11 mouse cellular contexts compared by ENCODE assay signal in genomic region chr14:60735206-60735605, GRCm38 (mm10). TPM values are rescaled to one million over a fixed set of nuclear protein-coding genes. Genes with fewer than 3 reads are reported as not detected.
DNase-seq lines count a peak whose midpoint lies in the region; ATAC-seq and TF ChIP-seq lines count a peak whose summit lies in the region.
"Had no signal": no experiment of that assay in that cellular context is flagged by ENCODE, and none has a peak within 500 bp of the region (broad histone marks: within the 10 kb centered on the region; RNA-seq: fewer than 3 reads in every experiment).

No protein-coding gene starts in this region.

- no peaks in the 10 kb centered on the region for H3K36me3 ChIP-seq in embryonic facial prominence, embryonic 13.5 days
- H3K36me3 ChIP-seq in embryonic facial prominence, embryonic 10.5 days (replicated peaks), result peaks cover 5% of the 10 kb centered on the region
- peaks cover 27% of the 10 kb centered on the region for H3K36me3 ChIP-seq in hindbrain, embryonic 10.5 days
- H3K36me3 ChIP-seq in hindbrain, embryonic 16.5 days (ENCODE audit: control insufficient read depth, insufficient read depth, low read length), result no peaks in the 10 kb centered on the region
- no peaks in the 10 kb centered on the region for H3K36me3 ChIP-seq in midbrain, postnatal 0 days (ENCODE audit: insufficient read depth, low read length)
- no peaks in the 10 kb centered on the region for H3K36me3 ChIP-seq in midbrain, embryonic 11.5 days (ENCODE audit: control insufficient read depth, insufficient read depth, low read length)
- H3K36me3 ChIP-seq in limb, embryonic 10.5 days, result no peaks in the 10 kb centered on the region
- H3K36me3 ChIP-seq: hindbrain, embryonic 15.5 days had no signal

- peaks cover 65% of the 10 kb centered on the region for H3K4me1 ChIP-seq in embryonic facial prominence, embryonic 13.5 days
- H3K4me1 ChIP-seq in embryonic facial prominence, embryonic 10.5 days, result peaks cover 74% of the 10 kb centered on the region
- H3K4me1 ChIP-seq in hindbrain, embryonic 10.5 days (replicated peaks), result peaks cover 78% of the 10 kb centered on the region
- peaks cover 33% of the 10 kb centered on the region for H3K4me1 ChIP-seq in hindbrain, embryonic 16.5 days (ENCODE audit: control insufficient read depth, insufficient read depth, low read depth, low read length)
- peaks cover 18% of the 10 kb centered on the region; the same call in 1 of the 2 replicates for H3K4me1 ChIP-seq in midbrain, postnatal 0 days (ENCODE audit: insufficient read depth, low read length)
- H3K4me1 ChIP-seq in midbrain, embryonic 11.5 days (ENCODE audit: control insufficient read depth, insufficient read depth, low read length), result peaks cover 43% of the 10 kb centered on the region
- H3K4me1 ChIP-seq in limb, embryonic 10.5 days, result peaks cover 68% of the 10 kb centered on the region

- H3K27ac ChIP-seq in embryonic facial prominence, embryonic 13.5 days, result no peak overlapping the region
- H3K27ac ChIP-seq in embryonic facial prominence, embryonic 10.5 days (replicated peaks), result no peak overlapping the region; the same call in 1 of the 2 replicates
- peak overlapping the region; percentile 26; the same call in 1 of the 2 replicates for H3K27ac ChIP-seq in hindbrain, embryonic 10.5 days
- H3K27ac ChIP-seq in hindbrain, embryonic 16.5 days (ENCODE audit: low read depth, low read length), result no peak overlapping the region
- H3K27ac ChIP-seq in midbrain, postnatal 0 days (ENCODE audit: low read depth, low read length), result no peak overlapping the region
- no peak overlapping the region for H3K27ac ChIP-seq in midbrain, embryonic 11.5 days (ENCODE audit: low read depth, low read length)
- peak overlapping the region; percentile 36; the same call in 1 of the 2 replicates for H3K27ac ChIP-seq in limb, embryonic 10.5 days

- H3K9me3 ChIP-seq in embryonic facial prominence, embryonic 13.5 days, result no peaks in the 10 kb centered on the region
- no peaks in the 10 kb centered on the region for H3K9me3 ChIP-seq in embryonic facial prominence, embryonic 10.5 days
- H3K9me3 ChIP-seq in hindbrain, embryonic 10.5 days, result no peaks in the 10 kb centered on the region
- H3K9me3 ChIP-seq in hindbrain, embryonic 16.5 days (ENCODE audit: control insufficient read depth, low read length), result no peaks in the 10 kb centered on the region
- H3K9me3 ChIP-seq in midbrain, postnatal 0 days (ENCODE audit: low read length), result no peaks in the 10 kb centered on the region
- H3K9me3 ChIP-seq in midbrain, embryonic 11.5 days (ENCODE audit: control insufficient read depth, low read length), result no peaks in the 10 kb centered on the region
- H3K9me3 ChIP-seq in limb, embryonic 10.5 days (replicated peaks), result no peaks in the 10 kb centered on the region
- H3K9me3 ChIP-seq: hindbrain, embryonic 15.5 days had no signal

- ATAC-seq in embryonic facial prominence, embryonic 13.5 days (ENCODE audit: insufficient number of reproducible peaks, insufficient read depth, low FRiP score, low TSS enrichment, low read depth), result no peak
- ATAC-seq in hindbrain, embryonic 16.5 days, result no peak
- ATAC-seq in midbrain, postnatal 0 days (ENCODE audit: low FRiP score), result no peak
- ATAC-seq in midbrain, embryonic 11.5 days (ENCODE audit: low FRiP score), result no peak

- no peak for TF ChIP-seq CTCF in midbrain, postnatal 0 days (IDR thresholded peaks at IDR 0.05)

- no peak for DNase-seq in embryonic facial prominence, embryonic 10.5 days (ENCODE audit: low spot score)
- DNase-seq in hindbrain, embryonic 10.5 days (ENCODE audit: low spot score), result no peak
- peak; percentile 66 for DNase-seq in midbrain, postnatal 0 days (ENCODE audit: low spot score)
- no peak for DNase-seq in midbrain, embryonic 11.5 days (ENCODE audit: low spot score, missing footprints)
- no peak for DNase-seq in limb, embryonic 10.5 days (ENCODE audit: low spot score)
- DNase-seq in embryo, embryonic 10 days (ENCODE audit: low spot score), result no peak
- DNase-seq: B cell, adult 2 months; lung, adult 18-20 months had no signal

- 70% methylated on average over 5 of the region's 5 CpGs for WGBS in embryonic facial prominence, embryonic 13.5 days
- WGBS in embryonic facial prominence, embryonic 10.5 days, result 69% methylated on average over 5 of the region's 5 CpGs
- 63% methylated on average over 5 of the region's 5 CpGs for WGBS in hindbrain, embryonic 10.5 days
- WGBS in hindbrain, embryonic 16.5 days, result 48% methylated on average over 5 of the region's 5 CpGs
- 54% methylated on average over 5 of the region's 5 CpGs for WGBS in midbrain, postnatal 0 days
- 64% methylated on average over 5 of the region's 5 CpGs for WGBS in midbrain, embryonic 11.5 days
- WGBS in limb, embryonic 10.5 days, result 73% methylated on average over 5 of the region's 5 CpGs

- no peak overlapping the region for H3K4me2 ChIP-seq in embryonic facial prominence, embryonic 13.5 days
- no peak overlapping the region for H3K4me2 ChIP-seq in hindbrain, embryonic 16.5 days (ENCODE audit: low read length)
- H3K4me2 ChIP-seq in midbrain, postnatal 0 days (ENCODE audit: low read depth, low read length, poor library complexity, severe bottlenecking), result no peak overlapping the region
- no peak overlapping the region for H3K4me2 ChIP-seq in midbrain, embryonic 11.5 days
- H3K4me2 ChIP-seq: hindbrain, embryonic 15.5 days had no signal

- 0 out of 2 replicates have a peak overlapping the region, but pooled peaks have one; percentile 27 for H3K9ac ChIP-seq in embryonic facial prominence, embryonic 13.5 days
- no peak overlapping the region for H3K9ac ChIP-seq in hindbrain, embryonic 16.5 days (ENCODE audit: low read depth, low read length)
- no peak overlapping the region for H3K9ac ChIP-seq in midbrain, postnatal 0 days (replicated peaks; ENCODE audit: low read length, poor library complexity, severe bottlenecking)
- H3K9ac ChIP-seq in midbrain, embryonic 11.5 days (ENCODE audit: low read length), result no peak overlapping the region
- H3K9ac ChIP-seq: hindbrain, embryonic 15.5 days had no signal

- H3K27me3 ChIP-seq in embryonic facial prominence, embryonic 13.5 days, result no peaks in the 10 kb centered on the region
- no peaks in the 10 kb centered on the region for H3K27me3 ChIP-seq in embryonic facial prominence, embryonic 10.5 days (replicated peaks; ENCODE audit: low read depth, poor library complexity, severe bottlenecking)
- H3K27me3 ChIP-seq in hindbrain, embryonic 10.5 days (ENCODE audit: insufficient read depth, poor library complexity, severe bottlenecking), result no peaks in the 10 kb centered on the region
- H3K27me3 ChIP-seq in hindbrain, embryonic 16.5 days (replicated peaks; ENCODE audit: control insufficient read depth, insufficient read depth, low read length), result no peaks in the 10 kb centered on the region
- no peaks in the 10 kb centered on the region for H3K27me3 ChIP-seq in midbrain, postnatal 0 days (ENCODE audit: insufficient read depth, low read length)
- H3K27me3 ChIP-seq in midbrain, embryonic 11.5 days (ENCODE audit: control insufficient read depth, insufficient read depth, low read length), result no peaks in the 10 kb centered on the region
- H3K27me3 ChIP-seq in limb, embryonic 10.5 days (ENCODE audit: low read depth, poor library complexity, severe bottlenecking), result no peaks in the 10 kb centered on the region
- H3K27me3 ChIP-seq: hindbrain, embryonic 15.5 days had no signal

- no peak overlapping the region for H3K4me3 ChIP-seq in embryonic facial prominence, embryonic 13.5 days
- no peak overlapping the region for H3K4me3 ChIP-seq in embryonic facial prominence, embryonic 10.5 days
- no peak overlapping the region for H3K4me3 ChIP-seq in hindbrain, embryonic 10.5 days
- H3K4me3 ChIP-seq in hindbrain, embryonic 16.5 days (ENCODE audit: low read length), result no peak overlapping the region
- no peak overlapping the region for H3K4me3 ChIP-seq in midbrain, postnatal 0 days (ENCODE audit: low read depth, low read length)
- no peak overlapping the region for H3K4me3 ChIP-seq in midbrain, embryonic 11.5 days (ENCODE audit: low read depth, low read length)
- H3K4me3 ChIP-seq in limb, embryonic 10.5 days, result no peak overlapping the region
- H3K4me3 ChIP-seq: hindbrain, embryonic 15.5 days had no signal

RNA-seq across cellular contexts. Expression of gene C1qtnf9, which starts 32.7 kb away (rescaled TPM):
- 0.80 and 1.0 TPM in 2 replicates for polyA plus RNA-seq in embryonic facial prominence, embryonic 13.5 days (2015; fragmentation: Nextera tagmentation; extraction: Ambion mirVana)
- polyA plus RNA-seq in embryonic facial prominence, embryonic 10.5 days (2016; fragmentation: Nextera tagmentation; extraction: Ambion mirVana), result 0.15 and 0.18 TPM in 2 replicates
- polyA plus RNA-seq in hindbrain, embryonic 10.5 days (2016; fragmentation: Nextera tagmentation; extraction: Ambion mirVana), result 0.10 and 0.30 TPM in 2 replicates
- polyA plus RNA-seq in hindbrain, embryonic 16.5 days (2015; fragmentation: Nextera tagmentation; extraction: Ambion mirVana), result 0.13 and 0.19 TPM in 2 replicates
- total RNA-seq in midbrain, postnatal 0 days (2014; rRNA removed), result 0.11 and 0.28 TPM in 2 replicates
- polyA plus RNA-seq in midbrain, postnatal 0 days (2015; fragmentation: Nextera tagmentation; extraction: Ambion mirVana), result 0.10 TPM in 1 of 2 replicates, not detected in the other
- polyA plus RNA-seq in midbrain, embryonic 11.5 days (2014; fragmentation: Nextera tagmentation; extraction: Ambion mirVana), result not detected in 2 replicates
- 0.10 and 0.26 TPM in 2 replicates for polyA plus RNA-seq in limb, embryonic 10.5 days (2016; fragmentation: Nextera tagmentation; extraction: Ambion mirVana)

RNA-seq across cellular contexts. Expression of gene Mipep, which starts 49.2 kb away (rescaled TPM):
- polyA plus RNA-seq in embryonic facial prominence, embryonic 13.5 days (2015; fragmentation: Nextera tagmentation; extraction: Ambion mirVana), result 20.5 and 24.4 TPM in 2 replicates
- 24.6 and 25.0 TPM in 2 replicates for polyA plus RNA-seq in embryonic facial prominence, embryonic 10.5 days (2016; fragmentation: Nextera tagmentation; extraction: Ambion mirVana)
- 20.8 and 22.2 TPM in 2 replicates for polyA plus RNA-seq in hindbrain, embryonic 10.5 days (2016; fragmentation: Nextera tagmentation; extraction: Ambion mirVana)
- 20.0 and 20.8 TPM in 2 replicates for polyA plus RNA-seq in hindbrain, embryonic 16.5 days (2015; fragmentation: Nextera tagmentation; extraction: Ambion mirVana)
- 23.6 and 32.1 TPM in 2 replicates for total RNA-seq in midbrain, postnatal 0 days (2014; rRNA removed)
- polyA plus RNA-seq in midbrain, postnatal 0 days (2015; fragmentation: Nextera tagmentation; extraction: Ambion mirVana), result 16.7 and 17.1 TPM in 2 replicates
- 26.6 and 26.7 TPM in 2 replicates for polyA plus RNA-seq in midbrain, embryonic 11.5 days (2014; fragmentation: Nextera tagmentation; extraction: Ambion mirVana)
- 24.0 and 25.1 TPM in 2 replicates for polyA plus RNA-seq in limb, embryonic 10.5 days (2016; fragmentation: Nextera tagmentation; extraction: Ambion mirVana)

Comparison
In these comparisons a context has a peak if more than half of its experiments do, and no peak if none do; other contexts are left out.
1. H3K27ac ChIP-seq: peak in hindbrain, embryonic 10.5 days (single experiment) and limb, embryonic 10.5 days (single experiment); none in embryonic facial prominence, embryonic 13.5 days (single experiment), embryonic facial prominence, embryonic 10.5 days (single experiment), hindbrain, embryonic 16.5 days (single experiment), midbrain, postnatal 0 days (single experiment) and midbrain, embryonic 11.5 days (single experiment).